Mouse (Mus musculus) G1E (cell line): ENCODE data around the gene Mctp1. TPM values are rescaled to one million over a fixed set of nuclear protein-coding genes. Genes with fewer than 3 reads are reported as not detected.
A peak's percentile ranks its signal among the peaks of the same experiment; 100 is the strongest.
"Not testable (repeated sequence)": the region's sequence is repeated elsewhere in the genome, so short reads cannot be mapped to it uniquely, and the experiment has no call there.

ENCODE experiments used
- ATAC-seq: 2 replicates; pipeline ENCODE4 v1.8.0; 2016; ENCODE audit warnings: mild to moderate bottlenecking; ENCODE audit not compliant: insufficient number of reproducible peaks, poor library complexity, low FRiP score, severe bottlenecking; ENCODE audit errors: extremely low read depth
- DNase-seq: peaks from one replicate; pipeline ENCODE4 v3.0.0; 2012; ENCODE audit warnings: low spot score
- H3K27me3 ChIP-seq: 2 replicates; pipeline ENCODE4 v1.6.1; 2012; ENCODE audit warnings: mild to moderate bottlenecking, low read length, inconsistent platforms; ENCODE audit not compliant: insufficient read depth
- H3K36me3 ChIP-seq: replicated peaks from 2 replicates; pipeline ENCODE3; 2012; ENCODE audit warnings: mild to moderate bottlenecking, inconsistent platforms
- H3K4me1 ChIP-seq: 2 replicates; pipeline ENCODE4 v1.6.1; 2012; ENCODE audit warnings: low read depth, low read length, inconsistent platforms, mixed read lengths; ENCODE audit not compliant: insufficient read depth
- H3K4me3 ChIP-seq: 2 replicates; pipeline ENCODE4 v1.5.1; 2012; ENCODE audit warnings: low read depth, mild to moderate bottlenecking, inconsistent platforms, low read length, moderate library complexity, mixed read lengths
- H3K9me3 ChIP-seq: replicated peaks from 2 replicates; pipeline ENCODE4 v1.6.1; 2012; ENCODE audit warnings: inconsistent platforms
- CTCF ChIP-seq: IDR thresholded peaks from 2 replicates; pipeline ENCODE4 v1.5.1; 2012; ENCODE audit warnings: low read depth, low read length, inconsistent platforms, mixed read lengths
- GATA1 ChIP-seq: IDR thresholded peaks from 2 replicates; pipeline ENCODE4 v1.6.1; 2012; ENCODE audit warnings: borderline replicate concordance, low read length, inconsistent platforms, mixed read lengths
- GATA2 ChIP-seq: IDR thresholded peaks from 2 replicates; pipeline ENCODE4 v1.6.1; 2012; ENCODE audit warnings: low read depth, low read length, inconsistent platforms, borderline replicate concordance
- POLR2AphosphoS5 ChIP-seq: IDR thresholded peaks from 2 replicates; pipeline ENCODE4 v1.6.1; 2012; ENCODE audit warnings: low read depth, low read length, inconsistent platforms; ENCODE audit not compliant: insufficient replicate concordance
- TAL1 ChIP-seq: conservative IDR thresholded peaks from 2 replicates; pipeline ENCODE4 v1.6.1; 2012; ENCODE audit warnings: low read depth, low read length, inconsistent platforms, mixed read lengths
- polyA plus RNA-seq: library from polyadenylated mRNA; stranded (reverse); fragments of >175 nt; gene quantifications from 2 replicates; pipeline ENCODE4 v1.2.3, GENCODE M21; 2012
- total RNA-seq, 2 experiments: library from RNA; stranded (forward) in 1 of 2; stranded (reverse) in 1 of 2; fragments of 200-1000 nt in 1 of 2; fragments of >200 nt in 1 of 2; fragmentation: Nextera tagmentation in 1 of 2; gene quantifications; 2 replicates each; pipeline ENCODE4 v1.2.3; 2014 to 2017

Gene Mctp1
- total and polyA plus RNA-seq, 3 experiments: 1.4 to 16.7 (median 15.6) TPM

DNA sequence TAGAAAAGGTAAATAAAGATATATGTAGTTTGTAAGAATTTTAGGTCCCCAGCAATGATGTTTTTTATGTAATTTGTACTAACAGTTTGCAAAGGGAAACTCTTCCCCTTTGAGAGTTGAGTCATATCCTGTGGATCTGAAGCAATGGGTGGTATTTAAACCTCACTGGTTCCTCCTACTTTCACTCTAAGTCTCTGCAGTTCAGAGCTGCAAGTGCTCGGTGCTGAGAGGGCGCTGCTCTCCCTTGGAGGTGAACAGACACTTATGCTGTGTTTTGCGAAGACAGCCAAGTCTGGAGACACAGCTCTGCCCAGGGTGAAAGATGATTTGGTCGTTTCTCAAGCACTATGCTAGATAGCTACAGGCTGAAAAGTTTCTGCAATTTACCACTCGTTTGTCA is 195.1 kb downstream of the Mctp1 start:
- TF ChIP-seq TAL1 (no peak), GATA2 (no peak), GATA1 (no peak), POLR2AphosphoS5 (no peak), CTCF (no peak)
- no peaks in the 10 kb centered on the region for H3K9me3 ChIP-seq
- no peak overlapping the region for H3K4me3 ChIP-seq
- ATAC-seq (peak; percentile 34; the same call in 1 of the 2 replicates), DNase-seq (peak; percentile 4)
- peaks cover 3% of the 10 kb centered on the region; the same call in 1 of the 2 replicates for H3K4me1 ChIP-seq
- H3K36me3 ChIP-seq: no peaks in the 10 kb centered on the region
- 0 out of 2 replicates have a peak, but pooled peaks cover 4% of the 10 kb centered on the region for H3K27me3 ChIP-seq

DNA sequence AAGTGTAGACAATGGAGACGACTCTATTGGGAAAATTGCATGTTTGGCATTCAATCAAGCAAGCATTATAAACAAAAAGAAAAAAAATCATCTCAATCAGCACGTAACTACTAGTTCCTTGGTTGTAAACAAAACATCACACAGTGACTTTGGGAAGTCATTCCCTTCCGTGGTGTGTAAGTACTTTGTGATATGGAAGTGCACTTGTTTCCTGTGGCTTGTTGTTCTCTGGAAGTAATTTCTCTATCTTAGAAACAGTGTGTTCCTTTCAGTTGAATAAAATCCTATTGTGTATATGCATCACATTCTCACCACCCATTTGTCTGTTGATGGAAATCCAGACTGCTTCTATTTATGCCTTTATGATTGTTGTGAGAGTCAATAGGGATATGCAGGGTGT is 201.1 kb downstream of the Mctp1 start:
- no peak for DNase-seq
- Histone ChIP-seq H3K27me3 (no peaks in the 10 kb centered on the region; the same call in 1 of the 2 replicates), H3K4me3 (no peak overlapping the region), H3K9me3 (no peaks in the 10 kb centered on the region), H3K4me1 (peaks cover 3% of the 10 kb centered on the region; the same call in 1 of the 2 replicates), H3K36me3 (no peaks in the 10 kb centered on the region)
- TF ChIP-seq GATA1 (no peak), POLR2AphosphoS5 (no peak), TAL1 (no peak), CTCF (no peak), GATA2 (no peak)
- ATAC-seq: no peak

- H3K4me1 ChIP-seq: peaks cover 48% of the 10 kb centered on the region
- not testable (repeated sequence) for H3K36me3 ChIP-seq, ATAC-seq, H3K27me3 ChIP-seq, H3K4me3 ChIP-seq, DNase-seq, H3K9me3 ChIP-seq
These were observed 206.4 kb downstream of the Mctp1 start for GRCm38 (mm10) chr13:76590709-76591108.

GRCm38 (mm10) chr13:76591189-76591588 is 206.9 kb downstream of the Mctp1 start:
- Histone ChIP-seq H3K4me3 (no peak overlapping the region), H3K9me3 (no peaks in the 10 kb centered on the region), H3K27me3 (no peaks in the 10 kb centered on the region; the same call in 1 of the 2 replicates), H3K36me3 (no peaks in the 10 kb centered on the region), H3K4me1 (peaks cover 48% of the 10 kb centered on the region)
- TF ChIP-seq GATA2 (no peak), CTCF (no peak), TAL1 (no peak), GATA1 (no peak), POLR2AphosphoS5 (no peak)
- ATAC-seq (no peak), DNase-seq (no peak)

DNA sequence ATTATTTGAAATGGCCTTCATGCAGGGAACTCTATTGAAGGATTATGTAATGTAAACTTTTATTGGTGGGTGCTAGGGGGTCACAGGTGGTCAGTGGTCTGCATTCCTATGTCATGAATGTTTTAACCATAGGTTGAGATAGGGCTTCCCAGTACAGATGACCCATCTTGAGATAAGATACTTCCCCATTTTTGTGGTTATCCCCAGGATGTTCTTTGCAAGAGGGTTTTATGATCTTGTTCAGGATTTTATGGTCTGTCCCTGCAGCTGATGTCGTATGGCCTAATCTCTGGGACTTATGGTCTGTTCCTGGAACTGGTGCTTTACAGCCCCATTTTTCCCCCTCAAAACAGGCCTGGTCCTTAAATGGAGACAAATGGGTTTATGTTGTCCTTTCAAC is 207.4 kb downstream of the Mctp1 start:
- peak; percentile 73 for ATAC-seq
- Histone ChIP-seq H3K4me1 (peaks cover 48% of the 10 kb centered on the region), H3K36me3 (no peaks in the 10 kb centered on the region), H3K27me3 (no peaks in the 10 kb centered on the region; the same call in 1 of the 2 replicates), H3K9me3 (no peaks in the 10 kb centered on the region), H3K4me3 (no peak overlapping the region)
- TF ChIP-seq POLR2AphosphoS5 (no peak), TAL1 (peak; percentile 78), GATA1 (no peak), CTCF (no peak), GATA2 (no peak)
- peak; percentile 2 for DNase-seq

DNA sequence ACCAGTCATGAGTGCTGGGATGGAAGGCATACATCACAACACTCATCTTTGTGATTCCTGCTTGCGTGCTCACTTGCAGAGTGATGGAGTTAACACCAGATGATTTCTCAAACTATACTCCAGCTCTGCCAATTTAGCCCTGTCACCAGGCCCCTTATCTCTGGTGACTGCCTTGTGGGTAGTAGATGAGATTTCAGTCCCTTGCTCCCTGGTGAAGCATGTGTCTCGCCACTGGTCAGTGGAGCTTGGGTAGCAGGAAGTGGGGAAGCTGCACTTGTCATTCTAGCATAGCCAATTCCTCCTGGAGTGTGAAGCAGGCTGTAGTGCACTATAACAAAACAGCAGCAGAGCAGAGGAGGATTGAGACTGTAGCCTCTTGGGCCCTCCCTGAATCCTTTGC is 208.6 kb downstream of the Mctp1 start:
- H3K36me3 ChIP-seq: no peaks in the 10 kb centered on the region
- ATAC-seq (peak; percentile 64), DNase-seq (peak; percentile 1)
- peaks cover 48% of the 10 kb centered on the region for H3K4me1 ChIP-seq
- H3K27me3 ChIP-seq: peaks cover 5% of the 10 kb centered on the region
- H3K9me3 ChIP-seq: no peaks in the 10 kb centered on the region
- no peak overlapping the region for H3K4me3 ChIP-seq
- TF ChIP-seq POLR2AphosphoS5 (no peak), TAL1 (peak; percentile 65)

GRCm38 (mm10) chr13:76597005-76597404 is 212.7 kb downstream of the Mctp1 start:
- peaks cover 30% of the 10 kb centered on the region for H3K4me1 ChIP-seq
- H3K4me3 ChIP-seq: no peak overlapping the region
- no peaks in the 10 kb centered on the region for H3K9me3 ChIP-seq
- TF ChIP-seq CTCF (no peak), POLR2AphosphoS5 (no peak), GATA1 (no peak), TAL1 (no peak), GATA2 (no peak)
- no peaks in the 10 kb centered on the region for H3K36me3 ChIP-seq
- H3K27me3 ChIP-seq: peaks cover 6% of the 10 kb centered on the region; the same call in 1 of the 2 replicates
- DNase-seq: no peak
- ATAC-seq: no peak
